Comparison of ENCODE assay signal across 16 mouse cellular contexts in the genomic region with DNA sequence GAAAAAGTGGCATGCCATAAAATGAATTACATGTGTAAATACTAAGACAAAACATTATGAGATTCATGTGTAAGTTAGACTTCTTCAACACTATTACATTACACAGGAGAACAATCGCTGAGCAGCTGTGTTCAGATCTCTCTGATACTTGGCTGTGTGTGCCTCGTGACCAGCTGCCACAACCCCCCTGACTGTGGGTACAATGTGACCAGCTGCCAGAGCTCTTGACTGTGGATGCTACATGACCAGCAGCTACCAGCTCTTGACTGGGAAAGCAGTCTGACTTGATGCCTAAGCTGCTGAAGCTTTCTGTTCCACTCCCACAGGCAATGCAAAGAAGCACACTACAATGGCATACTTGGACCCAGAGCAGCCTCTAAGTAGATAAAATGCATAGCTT.
DNase-seq lines count a peak whose midpoint lies in the region; ATAC-seq and TF ChIP-seq lines count a peak whose summit lies in the region.
"Had no signal": no experiment of that assay in that cellular context is flagged by ENCODE, and none has a peak within 500 bp of the region (broad histone marks: within the 10 kb centered on the region; RNA-seq: fewer than 3 reads in every experiment).

No protein-coding gene starts in this region.

- no peak overlapping the region for H3K4me2 ChIP-seq in hindbrain, embryonic 12.5 days (replicated peaks)
- no peak overlapping the region for H3K4me2 ChIP-seq in hindbrain, embryonic 14.5 days (replicated peaks)
- H3K4me2 ChIP-seq in hindbrain, postnatal 0 days (ENCODE audit: low read depth, low read length), result no peak overlapping the region
- H3K4me2 ChIP-seq: heart, embryonic 12.5 days; hindbrain, embryonic 15.5 days had no signal

- no peak for TF ChIP-seq POLR2A in brain, embryonic 14.5 days (IDR thresholded peaks at IDR 0.05; ENCODE audit: borderline replicate concordance, extremely low read depth, insufficient read depth, insufficient read length, poor library complexity, severe bottlenecking)

- H3K4me1 ChIP-seq in hindbrain, embryonic 12.5 days, result no peaks in the 10 kb centered on the region
- no peaks in the 10 kb centered on the region for H3K4me1 ChIP-seq in hindbrain, embryonic 14.5 days (replicated peaks; ENCODE audit: control insufficient read depth, insufficient read depth, low read length)
- peaks cover 3% of the 10 kb centered on the region; the same call in 1 of the 2 replicates for H3K4me1 ChIP-seq in G1E (ENCODE audit: insufficient read depth, low read depth, low read length)
- no peaks in the 10 kb centered on the region for H3K4me1 ChIP-seq in hindbrain, postnatal 0 days (ENCODE audit: insufficient read depth, low read length)
- H3K4me1 ChIP-seq: heart, embryonic 12.5 days; hindbrain, embryonic 15.5 days had no signal

- no peak for TF ChIP-seq CTCF in G1E (IDR thresholded peaks at IDR 0.05; ENCODE audit: low read depth, low read length)
- TF ChIP-seq CTCF in brain, embryonic 14.5 days (IDR thresholded peaks at IDR 0.05; ENCODE audit: borderline replicate concordance, extremely low read depth, insufficient read depth, insufficient read length), result no peak
- TF ChIP-seq CTCF in hindbrain, postnatal 0 days (IDR thresholded peaks at IDR 0.05; ENCODE audit: low read depth), result no peak

- H3K4me3 ChIP-seq in hindbrain, embryonic 12.5 days, result no peak overlapping the region
- H3K4me3 ChIP-seq in hindbrain, embryonic 14.5 days (replicated peaks; ENCODE audit: low read length), result no peak overlapping the region
- no peak overlapping the region for H3K4me3 ChIP-seq in G1E (ENCODE audit: low read depth, low read length)
- no peak overlapping the region for H3K4me3 ChIP-seq in hindbrain, postnatal 0 days (ENCODE audit: low read length)
- H3K4me3 ChIP-seq: heart, embryonic 12.5 days; hindbrain, embryonic 15.5 days had no signal

- no peak for DNase-seq in hindbrain, embryonic 14.5 days (ENCODE audit: low spot score)
- DNase-seq in G1E (ENCODE audit: low spot score), result no peak
- DNase-seq in brain, embryonic 14.5 days (ENCODE audit: low read depth), result peak; percentile 60
- DNase-seq in hindbrain, postnatal 0 days (ENCODE audit: low spot score), result peak; percentile 7
- no peak for DNase-seq in right cerebral cortex, adult 18-20 months
- DNase-seq in kidney, postnatal 10 days, result no peak
- DNase-seq: adrenal gland, postnatal 36 days; gastrocnemius, postnatal 36 days; layer of hippocampus, adult 9-11 months; liver; lung, adult 2 months had no signal

- H3K36me3 ChIP-seq in hindbrain, embryonic 12.5 days, result no peaks in the 10 kb centered on the region
- no peaks in the 10 kb centered on the region for H3K36me3 ChIP-seq in hindbrain, embryonic 14.5 days (replicated peaks; ENCODE audit: control insufficient read depth, insufficient read depth)
- no peaks in the 10 kb centered on the region for H3K36me3 ChIP-seq in G1E (replicated peaks)
- H3K36me3 ChIP-seq in hindbrain, postnatal 0 days (ENCODE audit: insufficient read depth, low read length), result no peaks in the 10 kb centered on the region
- H3K36me3 ChIP-seq: heart, embryonic 12.5 days; hindbrain, embryonic 15.5 days had no signal

- H3K9ac ChIP-seq in hindbrain, embryonic 12.5 days, result no peak overlapping the region
- no peak overlapping the region for H3K9ac ChIP-seq in hindbrain, embryonic 14.5 days
- H3K9ac ChIP-seq in hindbrain, postnatal 0 days (replicated peaks; ENCODE audit: low read length), result no peak overlapping the region
- H3K9ac ChIP-seq: heart, embryonic 12.5 days; hindbrain, embryonic 15.5 days had no signal

- WGBS in hindbrain, embryonic 12.5 days, result 65% methylated on average over 2 of the region's 2 CpGs
- 60% methylated on average over 2 of the region's 2 CpGs for WGBS in hindbrain, embryonic 14.5 days
- WGBS in hindbrain, postnatal 0 days, result 51% methylated on average over 2 of the region's 2 CpGs

- H3K9me3 ChIP-seq in hindbrain, embryonic 12.5 days (replicated peaks), result no peaks in the 10 kb centered on the region
- H3K9me3 ChIP-seq in hindbrain, embryonic 14.5 days (ENCODE audit: control insufficient read depth, low read length), result no peaks in the 10 kb centered on the region
- H3K9me3 ChIP-seq in G1E (replicated peaks), result no peaks in the 10 kb centered on the region
- H3K9me3 ChIP-seq in hindbrain, postnatal 0 days (ENCODE audit: low read length), result no peaks in the 10 kb centered on the region
- H3K9me3 ChIP-seq: heart, embryonic 12.5 days; hindbrain, embryonic 15.5 days had no signal

- peak; percentile 60; the same call in 1 of the 2 replicates for ATAC-seq in hindbrain, embryonic 12.5 days (ENCODE audit: low FRiP score)
- ATAC-seq in hindbrain, embryonic 14.5 days (ENCODE audit: low FRiP score), result no peak
- ATAC-seq in G1E (ENCODE audit: extremely low read depth, insufficient number of reproducible peaks, low FRiP score, poor library complexity, severe bottlenecking), result peak; percentile 34
- ATAC-seq in hindbrain, postnatal 0 days, result no peak
- ATAC-seq in erythroblast, adult 5-6 weeks (replicated peaks; ENCODE audit: low FRiP score, poor library complexity, severe bottlenecking), result no peak
- ATAC-seq: CD4-positive, CD25-positive, alpha-beta regulatory T cell, adult 4 months had no signal

- H3K27me3 ChIP-seq in hindbrain, embryonic 12.5 days, result no peaks in the 10 kb centered on the region
- H3K27me3 ChIP-seq in hindbrain, embryonic 14.5 days (ENCODE audit: control insufficient read depth, insufficient read depth, low read length), result no peaks in the 10 kb centered on the region
- H3K27me3 ChIP-seq in G1E (ENCODE audit: insufficient read depth, low read length), result no peaks in the 10 kb centered on the region
- H3K27me3 ChIP-seq in hindbrain, postnatal 0 days (ENCODE audit: insufficient read depth, low read length), result no peaks in the 10 kb centered on the region
- H3K27me3 ChIP-seq: heart, embryonic 12.5 days; hindbrain, embryonic 15.5 days had no signal

- no peak overlapping the region for H3K27ac ChIP-seq in hindbrain, embryonic 12.5 days
- no peak overlapping the region for H3K27ac ChIP-seq in hindbrain, embryonic 14.5 days
- H3K27ac ChIP-seq in hindbrain, postnatal 0 days, result no peak overlapping the region
- H3K27ac ChIP-seq: hindbrain, embryonic 15.5 days had no signal

Comparison
In these comparisons a context has a peak if more than half of its experiments do, and no peak if none do; other contexts are left out.
1. ATAC-seq: peak in hindbrain, embryonic 12.5 days (single experiment) and G1E (single experiment); none in hindbrain, embryonic 14.5 days (single experiment), hindbrain, postnatal 0 days (single experiment) and erythroblast, adult 5-6 weeks (single experiment).
2. DNase-seq: peak in brain, embryonic 14.5 days (single experiment) and hindbrain, postnatal 0 days (single experiment); none in hindbrain, embryonic 14.5 days (single experiment), G1E (single experiment), right cerebral cortex, adult 18-20 months (single experiment) and kidney, postnatal 10 days (single experiment).